Mouse (Mus musculus) liver, postnatal 0 days (tissue): ENCODE results near the gene Tspan11.

ENCODE experiments used
- CTCF ChIP-seq: sonication (generic); IDR thresholded peaks from 2 replicates; pipeline ENCODE4 v1.5.1; 2016; ENCODE audit warnings: antibody characterized with exemption, low read depth
- EP300 ChIP-seq: IDR thresholded peaks from 2 replicates; pipeline ENCODE4 v1.6.1; 2016; ENCODE audit warnings: antibody characterized with exemption, low read depth, mild to moderate bottlenecking

DNA sequence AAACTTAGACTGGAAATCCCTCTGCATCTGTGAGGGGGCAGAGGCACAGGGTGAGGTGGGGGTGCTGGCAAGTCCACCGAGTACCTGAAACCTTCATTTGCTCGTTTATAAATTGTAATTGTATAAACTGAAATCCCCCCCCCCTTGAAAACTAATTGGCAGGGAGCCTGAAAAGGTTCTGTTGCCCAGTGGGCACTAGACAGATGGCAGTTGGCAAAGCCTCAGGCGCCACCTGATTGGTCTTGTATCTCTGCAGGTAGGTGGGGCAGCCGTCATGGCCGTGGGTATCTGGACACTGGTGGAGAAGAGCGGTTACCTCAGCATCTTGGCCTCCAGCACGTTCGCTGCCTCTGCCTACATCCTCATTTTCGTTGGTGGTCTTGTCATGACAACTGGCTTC, 35.9 kb downstream of the Tspan11 start:
- TF ChIP-seq CTCF, result no peak
- TF ChIP-seq EP300, result no peak
